Mouse (Mus musculus) hindbrain, postnatal 0 days (tissue): ENCODE data around the gene Itgb4. TPM values are rescaled to one million over a fixed set of nuclear protein-coding genes. Genes with fewer than 3 reads are reported as not detected.
"Not testable (repeated sequence)": the region's sequence is repeated elsewhere in the genome, so short reads cannot be mapped to it uniquely, and the experiment has no call there.

Experiments
- ATAC-seq: fragments of 200-750 bp; cut with Nextera tagmentation; 2 replicates; pipeline ENCODE4 v1.8.0; 2017; ENCODE audit warnings: mild to moderate bottlenecking, moderate TSS enrichment, moderate library complexity
- DNase-seq: peaks from one replicate; pipeline ENCODE4 v3.0.0-alpha.2; 2015; ENCODE audit warnings: low spot score
- H3K27ac ChIP-seq: fragments of 300-500 bp; sonication (generic); 2 replicates; pipeline ENCODE4 v1.5.1; 2014; ENCODE audit warnings: mild to moderate bottlenecking
- H3K27me3 ChIP-seq: fragments of 300-500 bp; sonication (generic); 2 replicates; pipeline ENCODE4 v1.6.1; 2014; ENCODE audit warnings: low read length, mixed read lengths; ENCODE audit not compliant: insufficient read depth
- H3K36me3 ChIP-seq: fragments of 300-500 bp; sonication (generic); 2 replicates; pipeline ENCODE4 v1.6.1; 2014; ENCODE audit warnings: low read length, mixed read lengths; ENCODE audit not compliant: insufficient read depth
- H3K4me1 ChIP-seq: fragments of 300-500 bp; sonication (generic); 2 replicates; pipeline ENCODE4 v1.6.1; 2014; ENCODE audit warnings: antibody characterized with exemption, low read length, mixed read lengths; ENCODE audit not compliant: insufficient read depth
- H3K4me2 ChIP-seq: fragments of 300-500 bp; sonication (generic); 2 replicates; pipeline ENCODE4 v1.6.1; 2014; ENCODE audit warnings: low read depth, mild to moderate bottlenecking, low read length, moderate library complexity, mixed read lengths
- H3K4me3 ChIP-seq: fragments of 300-500 bp; sonication (generic); 2 replicates; pipeline ENCODE4 v1.5.1; 2014; ENCODE audit warnings: low read length
- H3K9ac ChIP-seq: fragments of 300-500 bp; sonication (generic); replicated peaks from 2 replicates; pipeline ENCODE4 v1.6.1; 2014; ENCODE audit warnings: mild to moderate bottlenecking, low read length, moderate library complexity, mixed read lengths
- H3K9me3 ChIP-seq: fragments of 300-500 bp; sonication (generic); 2 replicates; pipeline ENCODE4 v1.6.1; 2016; ENCODE audit warnings: low read length, mixed read lengths
- CTCF ChIP-seq: IDR thresholded peaks from 2 replicates; pipeline ENCODE4 v1.5.1; 2016; ENCODE audit warnings: antibody characterized with exemption, control low read depth, low read depth
- WGBS: fragments of 180-500 bp; shearing (Covaris S2); extraction: QIAGEN DNeasy Blood & Tissue Kit; methylation state at CpG from one replicate; pipeline ENCODE4 v1.1.7; 2014; 5-methylcytosine and 5-hydroxymethylcytosine counted together
- polyA plus RNA-seq: library from polyadenylated mRNA; unstranded; fragments of >200 nt; fragmentation: Nextera tagmentation; extraction: Ambion mirVana; gene quantifications from 2 replicates; pipeline ENCODE4 v1.2.1, GENCODE M21; 2015
- total RNA-seq: library from RNA; depleted of rRNA; stranded (reverse); fragments of >200 nt; gene quantifications from 2 replicates; pipeline ENCODE4 v1.2.3, GENCODE M21; 2014

Gene Itgb4
- total and polyA plus RNA-seq, 2 experiments from 2014 or later = 2.2 to 3.1 TPM

- Histone ChIP-seq H3K4me1 (0 out of 2 replicates have a peak, but pooled peaks cover 7% of the 10 kb centered on the region), H3K36me3 (peaks cover 9% of the 10 kb centered on the region), H3K4me3 (no peak overlapping the region), H3K27ac (peak overlapping the region; percentile 38; the same call in 1 of the 2 replicates), H3K27me3 (no peaks in the 10 kb centered on the region), H3K9me3 (no peaks in the 10 kb centered on the region), H3K9ac (no peak overlapping the region), H3K4me2 (no peak overlapping the region)
- 69% methylated on average over 2 of the region's 2 CpGs for WGBS
- no peak for ATAC-seq
- no peak for DNase-seq
- TF ChIP-seq CTCF = no peak
These were observed 45.5 kb downstream of the Itgb4 start for GRCm38 (mm10) chr11:116019976-116020411.

DNA sequence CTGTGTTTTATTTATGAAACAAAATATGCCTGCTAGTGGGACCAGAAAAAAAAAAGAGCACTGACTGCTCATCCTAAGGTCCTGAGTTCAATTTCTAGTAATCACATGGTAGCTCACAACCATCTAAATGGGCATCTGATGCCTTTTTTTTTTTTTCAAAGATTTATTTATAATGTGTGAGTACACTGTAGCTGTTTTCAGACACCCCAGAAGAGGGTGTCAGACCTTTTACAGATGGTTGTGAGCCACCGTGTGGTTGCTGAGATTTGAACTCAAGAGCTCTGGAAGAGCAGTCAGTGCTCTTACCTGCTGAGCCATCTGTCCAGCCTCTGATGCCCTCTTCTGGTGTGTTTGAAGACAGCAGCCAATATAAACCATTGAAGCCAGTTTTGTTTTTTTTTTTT is 46.0 kb downstream of the Itgb4 start:
- WGBS = 55% methylated on average over 1 of the region's 1 CpGs
- no peaks in the 10 kb centered on the region for H3K9me3 ChIP-seq
- H3K36me3 ChIP-seq = peaks cover 9% of the 10 kb centered on the region
- TF ChIP-seq CTCF = peak; percentile 53
- H3K4me3 ChIP-seq = no peak overlapping the region
- H3K27ac ChIP-seq = no peak overlapping the region
- DNase-seq (no peak), ATAC-seq (no peak)
- H3K4me2 ChIP-seq = no peak overlapping the region
- no peak overlapping the region for H3K9ac ChIP-seq
- H3K4me1 ChIP-seq = 0 out of 2 replicates have a peak, but pooled peaks cover 7% of the 10 kb centered on the region
- no peaks in the 10 kb centered on the region for H3K27me3 ChIP-seq

DNA sequence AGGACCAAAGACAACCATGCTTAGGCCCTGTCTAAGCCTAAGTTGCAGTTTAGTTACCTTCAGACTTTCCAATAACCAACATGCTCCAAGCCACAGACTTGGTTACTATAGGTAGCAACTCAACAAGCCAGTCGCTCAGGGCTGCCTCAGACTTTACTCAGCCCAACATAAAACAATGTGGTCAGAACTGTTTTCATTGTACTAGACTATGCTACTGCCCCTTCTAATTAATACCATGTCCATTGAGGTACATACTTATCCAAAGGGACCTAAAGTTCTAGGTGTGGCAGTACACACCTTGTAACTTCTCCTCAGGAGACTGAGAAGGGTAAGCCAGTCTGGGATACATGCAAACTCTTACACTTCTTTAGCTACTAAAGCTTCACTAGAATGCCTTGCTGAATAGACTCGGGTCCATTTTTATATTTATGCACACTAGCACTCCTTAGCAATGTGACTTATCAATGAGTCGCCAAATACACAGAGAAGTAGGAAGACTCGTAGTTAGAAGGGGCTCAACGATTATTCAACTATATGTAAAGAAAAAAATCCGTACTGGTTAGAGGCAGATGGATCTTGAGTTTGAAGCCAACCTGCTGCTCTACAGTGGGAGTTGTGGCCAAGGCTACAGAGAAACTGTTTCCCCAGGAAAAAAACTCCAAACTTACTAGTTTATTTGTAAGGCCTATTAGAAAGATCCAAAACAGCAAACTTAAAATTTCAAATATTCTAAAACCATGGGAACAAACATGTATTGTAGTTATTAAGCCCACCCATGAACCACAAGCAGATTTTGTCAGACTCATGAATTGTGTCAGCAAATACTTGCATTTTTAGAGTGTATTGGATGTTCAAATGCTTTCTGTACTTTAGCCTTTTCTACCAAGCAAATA is 47.1 kb downstream of the Itgb4 start:
- 73% methylated on average over 6 of the region's 6 CpGs for WGBS
- Histone ChIP-seq H3K4me1 (0 out of 2 replicates have a peak, but pooled peaks cover 7% of the 10 kb centered on the region), H3K36me3 (peaks cover 9% of the 10 kb centered on the region), H3K9ac (0 out of 2 replicates have a peak overlapping the region, but pooled peaks have one; percentile 10), H3K4me3 (peak overlapping the region; percentile 49), H3K27me3 (no peaks in the 10 kb centered on the region), H3K4me2 (peak overlapping the region; percentile 79), H3K27ac (no peak overlapping the region), H3K9me3 (no peaks in the 10 kb centered on the region)
- DNase-seq (no peak), ATAC-seq (no peak)
- no peak for TF ChIP-seq CTCF

DNA sequence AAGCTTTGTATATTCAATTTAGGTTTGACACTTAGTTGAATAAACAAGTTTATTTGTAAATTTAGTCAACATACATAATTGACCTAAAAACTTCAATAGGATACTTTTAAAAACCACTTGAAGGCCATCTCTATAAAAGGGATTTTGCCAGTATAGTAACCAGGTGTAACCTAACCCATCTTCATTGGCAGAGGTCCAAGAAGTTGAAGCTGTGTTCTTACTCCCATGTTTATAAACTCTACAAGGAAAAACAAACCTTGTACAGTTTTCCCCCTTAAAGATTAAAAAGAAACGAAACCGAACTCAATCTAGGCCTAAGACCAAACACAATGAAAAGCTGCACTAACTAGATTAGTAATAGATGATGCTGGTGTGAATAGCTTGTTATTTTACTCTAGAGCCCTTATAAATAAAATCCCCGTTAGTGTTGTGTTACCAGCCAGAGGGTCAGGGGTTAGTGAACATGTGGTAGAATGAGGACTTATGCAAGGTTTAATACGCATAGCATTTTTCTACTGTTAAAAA is 47.8 kb downstream of the Itgb4 start:
- WGBS = 49% methylated on average over 4 of the region's 4 CpGs

GRCm38 (mm10) chr11:116023074-116023770 is 48.7 kb downstream of the Itgb4 start:
- Histone ChIP-seq H3K4me3 (peak overlapping the region; percentile 72), H3K27ac (peak overlapping the region; percentile 99), H3K9ac (peak overlapping the region; percentile 99), H3K4me2 (peak overlapping the region; percentile 79)
- not testable (repeated sequence) for H3K9me3 ChIP-seq, DNase-seq, H3K36me3 ChIP-seq, H3K4me1 ChIP-seq, ATAC-seq, H3K27me3 ChIP-seq
- WGBS = 2% methylated on average over 18 of the region's 18 CpGs

More for the DNA sequence above, 47.8 kb downstream of the Itgb4 start:
- Histone ChIP-seq H3K4me2 (peak overlapping the region; percentile 79), H3K27ac (no peak overlapping the region), H3K9ac (peak overlapping the region; percentile 37; the same call in 1 of the 2 replicates), H3K27me3 (no peaks in the 10 kb centered on the region), H3K4me1 (0 out of 2 replicates have a peak, but pooled peaks cover 7% of the 10 kb centered on the region), H3K4me3 (peak overlapping the region; percentile 49), H3K36me3 (peaks cover 9% of the 10 kb centered on the region), H3K9me3 (no peaks in the 10 kb centered on the region)
- TF ChIP-seq CTCF = no peak
- DNase-seq (no peak), ATAC-seq (no peak)

DNA sequence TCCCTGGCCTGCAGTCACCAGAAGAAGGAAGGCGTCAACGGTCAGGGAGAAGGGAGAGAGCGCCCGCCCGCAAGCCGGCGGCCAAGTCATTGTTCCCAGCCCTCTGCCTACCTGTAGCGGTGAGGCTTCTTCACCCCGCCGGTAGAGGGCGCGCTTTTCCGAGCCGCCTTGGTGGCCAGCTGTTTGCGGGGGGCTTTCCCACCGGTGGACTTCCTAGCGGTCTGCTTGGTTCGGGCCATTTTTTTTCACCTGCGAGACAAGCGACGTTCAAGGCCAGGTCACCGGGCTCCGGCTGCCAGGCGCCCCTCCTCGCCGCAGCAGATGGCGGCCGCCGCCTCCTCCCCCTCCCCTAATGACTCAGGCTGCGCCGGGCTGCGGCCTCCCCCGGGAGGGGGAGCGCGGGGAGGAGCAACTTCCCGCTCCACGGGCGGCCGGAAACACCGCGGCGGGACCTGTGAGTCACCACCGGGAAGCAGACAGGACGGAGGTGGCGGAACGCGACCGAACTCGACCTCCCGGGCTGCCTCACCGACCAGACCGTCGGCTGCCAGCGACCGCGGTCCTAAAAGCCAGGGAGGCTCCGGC is 49.4 kb downstream of the Itgb4 start:
- Histone ChIP-seq H3K9me3 (no peaks in the 10 kb centered on the region), H3K4me2 (peak overlapping the region; percentile 42), H3K27me3 (no peaks in the 10 kb centered on the region), H3K4me3 (peak overlapping the region; percentile 72), H3K27ac (peak overlapping the region; percentile 99), H3K4me1 (0 out of 2 replicates have a peak, but pooled peaks cover 7% of the 10 kb centered on the region), H3K9ac (peak overlapping the region; percentile 99), H3K36me3 (peaks cover 9% of the 10 kb centered on the region)
- under 1% methylated on average over 52 of the region's 57 CpGs for WGBS
- ATAC-seq (peak; percentile 53), DNase-seq (peak; percentile 83)
- TF ChIP-seq CTCF = peak; percentile 80
